Mouse (Mus musculus): Measurements from ENCODE around the gene Notch3. TPM values are rescaled to one million over a fixed set of nuclear protein-coding genes. Genes with fewer than 3 reads are reported as not detected.

Gene Notch3
- polyA plus RNA-seq, 1 experiment from 2014 or later: 1.5 TPM

DNA sequence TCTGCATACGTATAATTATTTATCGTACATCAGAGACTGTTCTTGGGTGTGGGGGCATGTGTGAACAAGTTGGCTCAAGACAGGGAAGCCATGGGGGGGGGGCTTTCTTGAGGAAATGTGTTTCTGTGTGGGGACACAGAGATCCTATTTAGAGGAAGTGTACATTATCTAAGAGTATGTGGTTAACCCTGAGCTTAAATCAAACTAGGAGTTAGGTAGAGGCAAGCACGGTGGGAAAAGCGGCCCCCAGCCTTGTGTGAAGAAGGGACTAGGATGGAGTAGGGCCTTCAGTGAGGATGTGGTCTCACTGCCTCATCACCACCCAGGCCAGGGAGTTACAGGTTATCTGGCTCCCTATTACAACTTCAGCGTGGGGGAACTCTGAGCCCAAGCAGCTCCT, 29.1 kb upstream of the Notch3 start:
- no peak for TF ChIP-seq CTCF (IDR thresholded peaks at IDR 0.05)
- ATAC-seq (no peak), DNase-seq (ENCODE audit: low read depth, low spot score) (no peak)
- POLR2A ChIA-PET: interaction anchor here (0.6 kb wide), 1 partner anchor 20 kb away, joined by 7 read pairs; no protein-coding TSS in a partner anchor
- CTCF ChIA-PET: interaction anchor here (1.2 kb wide), 1 partner anchor 13 kb away, joined by 6 read pairs; no protein-coding TSS in a partner anchor
- H3K27me3 ChIP-seq: no peaks in the 10 kb centered on the region
- in situ Hi-C loops (cut with MboI; ENCODE audit: low pct_unique_long_range_greater_than_20kb): no loop called here

DNA sequence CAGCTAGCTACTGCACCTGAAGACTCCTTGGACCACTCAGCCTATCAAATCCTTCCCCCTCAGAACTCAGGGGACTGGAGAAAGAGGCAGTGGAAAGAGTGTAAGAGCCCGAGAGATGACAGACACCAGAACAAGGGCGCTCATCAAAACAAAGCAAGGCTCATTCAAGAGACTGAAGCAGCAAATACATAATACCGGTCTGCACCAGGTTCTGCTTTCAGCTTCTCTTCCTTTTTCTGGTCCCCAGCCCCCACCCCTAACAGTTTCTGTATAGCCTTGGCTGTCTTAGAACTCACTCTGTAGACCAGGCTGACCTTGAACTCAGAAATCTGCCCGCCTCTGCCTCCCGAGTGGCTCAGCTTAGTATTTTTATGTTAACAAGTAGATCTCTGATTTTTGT, 26.4 kb upstream of the Notch3 start:
- in situ Hi-C loops (cut with MboI; ENCODE audit: low pct_unique_long_range_greater_than_20kb): no loop called here
- ATAC-seq (no peak), DNase-seq (ENCODE audit: low read depth, low spot score) (no peak)
- ChIA-PET CTCF (no interaction called here), POLR2A (no interaction called here)
- TF ChIP-seq CTCF (IDR thresholded peaks at IDR 0.05): no peak
- no peaks in the 10 kb centered on the region for H3K27me3 ChIP-seq

DNA sequence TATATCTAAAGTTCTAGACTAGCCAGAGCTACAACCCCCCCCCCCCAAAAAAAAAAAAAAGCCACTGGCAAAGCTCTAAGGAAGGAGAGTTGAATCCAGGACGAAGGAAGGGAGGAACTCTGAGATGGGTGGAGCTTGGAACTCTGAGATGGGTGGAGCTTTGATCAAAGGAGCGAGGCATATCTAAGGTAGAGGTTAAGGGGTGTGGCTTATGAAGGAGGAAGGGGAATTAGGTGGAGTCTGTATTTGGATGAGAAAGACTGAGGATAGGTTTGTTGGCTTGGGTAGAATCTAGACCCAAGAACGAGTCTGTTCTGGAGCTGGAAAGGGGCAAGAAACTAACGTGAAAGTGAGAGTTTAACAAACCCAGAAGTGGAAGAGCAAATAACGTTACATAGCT, 23.2 kb upstream of the Notch3 start:
- POLR2A ChIA-PET: no interaction called here
- in situ Hi-C loops (cut with MboI; ENCODE audit: low pct_unique_long_range_greater_than_20kb): no loop called here
- no peak for DNase-seq (ENCODE audit: low read depth, low spot score)
- CTCF ChIA-PET: no interaction called here
- no peak for TF ChIP-seq CTCF (IDR thresholded peaks at IDR 0.05)
- no peaks in the 10 kb centered on the region for H3K27me3 ChIP-seq
- ATAC-seq: no peak

DNA sequence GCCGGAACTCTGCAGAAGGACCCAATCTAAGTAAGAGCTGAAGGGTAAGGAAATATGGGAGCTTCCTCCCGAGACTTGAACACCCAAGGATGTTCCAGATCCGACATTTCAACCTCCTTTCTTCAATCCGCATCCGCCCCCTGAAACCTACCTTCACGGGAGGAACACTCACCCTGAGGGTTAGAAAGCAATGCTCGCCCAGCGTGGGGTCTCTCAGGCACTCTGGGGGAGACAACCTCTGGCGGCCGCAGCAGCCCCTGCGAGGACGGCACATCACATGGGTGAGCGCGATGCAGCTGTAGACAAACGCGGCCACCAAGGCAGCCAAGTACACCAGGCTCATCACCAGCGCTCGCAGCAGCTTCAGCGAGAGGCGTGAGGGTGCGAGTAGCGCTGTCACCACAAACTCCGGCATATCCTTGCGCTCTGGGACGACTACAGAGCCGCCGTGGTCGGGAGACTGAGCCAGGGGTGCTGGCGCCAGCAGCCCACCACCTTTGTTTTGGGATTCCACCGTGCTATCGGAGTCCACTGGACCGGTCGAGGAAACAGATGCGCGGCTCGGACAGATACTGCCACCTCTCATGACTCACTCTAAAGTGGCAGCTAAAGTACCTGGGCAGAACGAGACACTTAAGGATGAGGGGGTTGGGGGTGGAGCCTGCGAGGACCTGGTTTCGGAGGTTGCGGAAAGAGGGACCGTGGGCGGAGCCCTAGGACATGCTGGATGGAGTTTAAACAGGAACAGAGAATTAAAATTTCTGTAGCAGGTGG, 22.4 kb upstream of the Notch3 start, which contains the start of gene Ephx3:
Gene Ephx3 (minus strand): TSS at position 687 of the 774 bp plus-strand sequence.
- CTCF ChIA-PET: no interaction called here
- POLR2A ChIA-PET: no interaction called here
- no peak for ATAC-seq
- H3K27me3 ChIP-seq: no peaks in the 10 kb centered on the region
- in situ Hi-C loops (cut with MboI; ENCODE audit: low pct_unique_long_range_greater_than_20kb): no loop called here
- no peak for TF ChIP-seq CTCF (IDR thresholded peaks at IDR 0.05)
- no peak for DNase-seq (ENCODE audit: low read depth, low spot score)

DNA sequence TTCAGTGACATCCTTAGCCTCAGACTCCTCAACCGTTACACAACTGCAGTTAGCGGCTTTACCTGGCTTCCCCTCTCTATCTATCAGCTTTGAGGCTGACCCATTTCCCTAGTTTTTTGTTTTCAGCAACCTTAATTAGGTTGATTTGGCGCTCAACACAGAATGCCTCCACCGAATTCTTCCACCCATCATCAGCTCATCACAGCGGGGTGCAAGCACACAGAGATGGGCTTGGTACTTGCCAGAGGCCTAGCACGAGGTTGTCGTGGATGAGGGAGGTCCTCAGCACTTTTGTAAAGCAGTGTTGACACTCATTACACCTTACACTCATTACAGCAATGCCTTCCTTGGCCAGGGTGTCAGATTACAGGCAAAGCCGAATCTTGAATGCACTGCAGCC, 16.4 kb upstream of the Notch3 start:
- no peak for DNase-seq (ENCODE audit: low read depth, low spot score)
- no peak for ATAC-seq
- no peaks in the 10 kb centered on the region for H3K27me3 ChIP-seq
- POLR2A ChIA-PET: no interaction called here
- in situ Hi-C loops (cut with MboI; ENCODE audit: low pct_unique_long_range_greater_than_20kb): no loop called here
- CTCF ChIA-PET: no interaction called here
- TF ChIP-seq CTCF (IDR thresholded peaks at IDR 0.05): no peak

DNA sequence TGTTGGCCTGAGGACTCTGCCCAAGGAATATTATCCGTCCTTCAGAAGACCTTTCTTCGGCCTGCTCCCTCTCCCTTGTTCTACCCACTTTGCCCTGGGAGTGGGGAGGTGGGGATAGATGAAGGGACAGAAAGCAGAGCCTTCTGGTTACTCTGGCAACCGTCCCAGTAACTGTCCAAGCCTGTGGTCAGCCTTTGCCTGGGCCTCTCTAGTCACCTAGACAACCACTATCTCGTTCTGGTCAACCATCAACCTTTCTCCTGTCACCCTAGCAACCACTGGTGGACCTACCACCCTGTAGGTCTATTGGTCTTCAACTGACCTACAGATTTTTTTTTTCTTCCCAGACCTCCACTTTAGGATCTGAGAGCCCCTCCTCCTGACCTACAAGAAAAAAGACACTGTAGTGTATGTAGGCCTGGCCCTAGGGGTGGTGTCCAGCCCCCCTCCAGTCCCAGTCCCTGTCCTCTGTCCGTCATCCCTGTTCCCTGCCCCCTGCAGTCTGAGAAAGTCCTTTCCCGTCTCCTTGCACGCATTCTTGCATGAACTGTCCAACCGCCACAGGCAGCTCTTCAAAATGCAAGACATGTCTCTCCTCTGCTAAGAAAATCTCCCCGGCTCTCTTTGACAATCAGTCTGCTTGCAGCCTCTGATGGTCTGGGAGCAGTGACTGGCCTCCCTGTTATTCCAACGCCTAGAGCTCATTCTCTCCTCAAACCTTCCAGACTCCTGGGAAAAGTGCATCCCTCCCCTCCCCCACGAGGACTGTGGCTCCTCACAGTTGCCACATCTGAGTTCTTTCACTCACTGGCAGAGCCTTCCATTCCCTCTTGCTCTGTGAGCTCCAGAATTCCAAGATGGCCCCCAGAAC, 13.2 kb upstream of the Notch3 start:
- ATAC-seq (no peak), DNase-seq (ENCODE audit: low read depth, low spot score) (no peak)
- ChIA-PET POLR2A (no interaction called here), CTCF (no interaction called here)
- in situ Hi-C loops (cut with MboI; ENCODE audit: low pct_unique_long_range_greater_than_20kb): no loop called here
- H3K27me3 ChIP-seq: no peaks in the 10 kb centered on the region
- no peak for TF ChIP-seq CTCF (IDR thresholded peaks at IDR 0.05)

DNA sequence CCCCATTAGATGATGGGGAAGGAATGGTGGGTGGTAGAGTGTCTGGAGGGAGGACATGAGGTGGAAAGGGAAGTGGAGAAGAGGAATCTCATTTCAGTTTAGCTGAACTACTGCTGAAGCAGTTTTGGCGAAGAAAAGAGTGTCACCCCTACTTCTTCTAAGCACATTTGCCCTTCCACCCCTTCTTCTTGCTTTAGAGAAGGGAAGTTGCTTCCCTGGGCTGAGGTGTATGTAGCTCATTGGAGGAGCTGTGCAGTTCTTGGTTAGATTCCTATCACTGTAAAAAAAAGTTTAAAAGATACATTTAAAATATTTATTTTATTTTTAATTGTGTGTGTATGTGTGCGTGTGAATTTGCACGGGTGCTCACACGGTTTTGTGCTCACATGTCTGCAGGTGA, 10.3 kb upstream of the Notch3 start:
- no peaks in the 10 kb centered on the region for H3K27me3 ChIP-seq
- in situ Hi-C loops (cut with MboI; ENCODE audit: low pct_unique_long_range_greater_than_20kb): no loop called here
- ATAC-seq (no peak), DNase-seq (ENCODE audit: low read depth, low spot score) (no peak)
- POLR2A ChIA-PET: no interaction called here
- TF ChIP-seq CTCF (IDR thresholded peaks at IDR 0.05): no peak
- CTCF ChIA-PET: no interaction called here

DNA sequence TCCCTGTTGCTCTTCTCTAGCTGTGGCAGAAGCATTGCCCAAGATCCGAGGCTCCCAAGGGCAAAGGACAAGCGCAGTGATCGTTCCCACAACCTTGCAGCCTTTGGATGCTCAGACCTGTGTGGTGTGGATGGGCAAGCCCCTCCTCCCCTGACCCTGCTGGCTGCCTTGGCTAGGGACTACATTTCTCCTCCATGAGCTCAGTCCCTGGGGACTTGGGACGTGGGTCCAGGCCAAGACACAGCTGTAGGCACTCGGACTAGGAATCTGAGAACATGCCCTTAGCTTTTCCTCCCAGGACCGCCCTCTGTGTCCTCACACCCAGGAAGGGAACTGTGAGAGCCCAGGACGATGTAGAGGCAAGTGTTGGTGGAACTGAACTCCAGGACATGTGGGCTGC, 6.5 kb upstream of the Notch3 start:
- POLR2A ChIA-PET: no interaction called here
- no peaks in the 10 kb centered on the region for H3K27me3 ChIP-seq
- no peak for TF ChIP-seq CTCF (IDR thresholded peaks at IDR 0.05)
- ATAC-seq (no peak), DNase-seq (ENCODE audit: low read depth, low spot score) (no peak)
- CTCF ChIA-PET: interaction anchor here (0.9 to 1.3 kb wide), 2 partner anchors 11 to 18 kb away, joined by 3 read pairs; no protein-coding TSS in a partner anchor
- in situ Hi-C loops (cut with MboI; ENCODE audit: low pct_unique_long_range_greater_than_20kb): no loop called here

DNA sequence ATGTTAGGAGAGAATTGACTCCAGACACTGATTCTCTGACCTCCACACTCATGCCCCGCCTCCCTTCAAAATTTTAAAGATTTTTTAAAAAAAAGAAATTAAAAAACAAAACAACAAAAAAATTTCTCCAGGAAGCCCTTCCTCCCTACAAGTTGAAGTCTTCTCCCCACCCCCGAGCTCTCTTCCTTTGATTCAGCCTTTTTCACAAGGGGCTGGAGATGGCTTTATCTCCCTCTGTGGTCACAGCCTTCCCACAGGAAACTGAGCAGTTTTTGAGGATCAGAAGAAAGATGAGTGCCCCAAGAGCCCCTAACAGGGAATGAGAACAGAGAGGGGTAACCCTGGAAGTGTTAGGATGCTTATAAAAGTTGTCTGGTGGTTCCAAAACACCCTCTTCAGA, 5.8 kb upstream of the Notch3 start:
- H3K27me3 ChIP-seq: no peaks in the 10 kb centered on the region
- ChIA-PET CTCF (interaction anchor here (1.2 to 1.3 kb wide), 2 partner anchors 11 to 22 kb away, joined by 3 read pairs; no protein-coding TSS in a partner anchor), POLR2A (no interaction called here)
- in situ Hi-C loops (cut with MboI; ENCODE audit: low pct_unique_long_range_greater_than_20kb): no loop called here
- ATAC-seq (no peak), DNase-seq (ENCODE audit: low read depth, low spot score) (no peak)
- no peak for TF ChIP-seq CTCF (IDR thresholded peaks at IDR 0.05)

DNA sequence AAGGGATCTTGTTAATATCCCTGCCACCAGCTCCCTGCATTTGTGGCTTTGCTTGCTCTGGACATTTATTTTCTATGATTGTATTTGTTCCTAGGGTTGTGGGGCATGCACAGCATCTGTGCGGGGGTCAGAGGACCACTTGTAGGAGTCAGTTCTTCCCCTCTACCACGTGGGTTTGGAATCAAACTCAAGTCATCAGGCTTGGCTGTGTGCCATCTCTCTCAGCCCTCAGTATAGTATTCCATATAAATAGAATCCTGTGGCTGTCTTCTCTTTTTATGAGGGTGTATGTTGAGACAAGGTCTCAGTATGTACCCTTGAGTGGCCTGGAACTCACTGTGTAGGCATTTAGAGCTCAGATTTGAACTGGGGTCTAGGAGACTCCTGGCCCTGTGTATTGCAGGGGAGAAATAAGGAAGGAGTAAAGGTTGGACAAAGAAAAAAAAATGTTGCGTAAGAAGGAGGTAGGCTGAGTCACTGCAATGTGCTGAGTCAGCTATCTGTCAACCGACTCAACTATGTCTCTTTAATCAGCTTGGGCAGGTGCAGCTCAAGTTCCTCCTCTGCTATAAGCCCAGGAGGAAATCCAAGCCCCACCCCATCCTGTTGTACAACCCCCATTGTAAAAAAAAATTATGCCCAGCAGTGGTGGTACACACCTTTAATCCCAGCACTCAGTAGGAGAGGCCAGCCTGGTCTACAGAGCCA, 3.0 kb upstream of the Notch3 start:
- no peak for TF ChIP-seq CTCF (IDR thresholded peaks at IDR 0.05)
- ATAC-seq: no peak
- ChIA-PET CTCF (no interaction called here), POLR2A (no interaction called here)
- in situ Hi-C loops (cut with MboI; ENCODE audit: low pct_unique_long_range_greater_than_20kb): no loop called here
- no peak for DNase-seq (ENCODE audit: low read depth, low spot score)
- H3K27me3 ChIP-seq: no peaks in the 10 kb centered on the region

Data from Patski (cell line).